Mouse (Mus musculus): ENCODE data around the gene Mpi.

DNA sequence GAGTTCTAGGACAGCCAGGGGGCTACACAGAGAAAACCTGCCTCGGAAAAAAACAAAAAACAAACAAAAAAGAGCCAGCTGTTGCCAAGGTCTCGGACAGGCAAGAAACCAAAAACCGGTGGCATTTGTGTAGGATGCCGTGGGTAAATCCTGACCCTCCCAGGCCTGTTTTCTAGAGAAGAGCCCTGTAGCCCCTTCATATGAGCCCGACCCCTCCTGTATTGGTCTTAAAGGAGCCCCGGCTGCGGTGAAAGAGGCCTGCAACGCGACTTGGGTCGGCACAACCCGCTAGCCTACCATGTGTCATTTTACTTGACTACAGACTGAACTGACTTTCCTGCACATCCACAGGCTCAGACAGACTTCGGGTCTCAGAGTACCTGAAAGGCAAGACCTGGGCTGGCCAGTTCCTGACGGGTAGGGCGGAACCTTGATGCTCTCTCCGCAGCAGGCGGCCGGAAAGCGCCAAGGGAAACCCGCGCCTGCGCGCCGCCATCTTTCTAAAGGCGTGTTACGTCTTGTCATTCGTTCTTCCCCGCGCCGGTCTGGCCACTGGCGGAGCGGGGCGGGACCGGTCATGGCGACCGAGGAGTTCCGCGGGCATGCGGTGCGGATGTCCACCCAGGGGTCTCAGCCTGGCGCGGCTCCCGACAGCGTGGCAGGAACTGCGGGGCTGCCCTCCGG is 15.4 kb downstream of the Mpi start, which contains the start of gene Fam219b:
- TF ChIP-seq CTCF (IDR thresholded peaks at IDR 0.05; ENCODE audit: low read depth) (no peak), EP300 (IDR thresholded peaks at IDR 0.05; ENCODE audit: low read depth) (no peak)
